Mouse (Mus musculus) 3T3-L1 (cell line): Measurements from ENCODE around the gene Upk2.
"Not testable (repeated sequence)": the region's sequence is repeated elsewhere in the genome, so short reads cannot be mapped to it uniquely, and the experiment has no call there.

Experiments
- DNase-seq: peaks from one replicate; pipeline ENCODE4 v3.0.0-alpha.2; 2015; ENCODE audit warnings: low read depth, low spot score

Upk2 gene

GRCm38 (mm10) chr9:44468224-44468623 lies 13.4 kb upstream of the Upk2 start:
- no peak for DNase-seq

GRCm38 (mm10) chr9:44461950-44462349 lies 7.2 kb upstream of the Upk2 start:
- no peak for DNase-seq

GRCm38 (mm10) chr9:44457035-44457742 lies 2.4 kb upstream of the Upk2 start:
- no peak for DNase-seq

DNA sequence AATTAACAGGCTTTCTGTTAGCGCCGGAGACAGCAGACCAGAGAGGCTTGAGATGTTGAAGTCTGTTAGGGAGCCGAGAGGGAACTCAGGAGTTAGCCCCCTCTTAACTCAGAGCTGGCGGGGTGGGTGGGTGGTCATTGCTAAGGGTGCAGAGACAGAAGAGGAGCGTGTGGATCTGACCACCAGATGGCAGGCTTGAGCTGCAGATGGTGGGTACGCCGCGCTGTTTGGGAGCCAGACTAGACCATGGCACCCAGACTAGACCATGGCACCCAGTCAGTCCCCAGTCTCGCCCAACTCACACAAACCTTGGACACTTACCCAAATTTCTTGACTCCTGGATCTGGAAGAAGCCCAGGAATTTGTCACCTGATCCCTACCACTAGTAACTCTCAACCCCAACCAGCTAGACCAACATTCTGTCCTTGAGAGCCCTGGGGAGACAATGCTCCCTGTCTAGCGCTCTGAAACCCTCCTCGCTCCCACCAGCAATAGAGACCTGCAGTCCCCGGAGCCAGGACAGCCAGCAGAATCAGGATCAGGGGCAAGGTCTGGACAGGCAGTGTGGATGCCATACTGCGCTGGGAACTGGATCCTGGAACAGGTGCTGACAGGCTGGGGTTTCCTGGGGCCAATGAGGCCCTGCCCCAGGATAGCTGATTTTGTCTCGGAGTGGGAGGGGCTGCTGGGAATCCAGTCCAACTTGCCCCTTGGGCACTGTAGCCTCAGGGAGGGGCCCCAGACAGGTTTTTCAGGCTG lies 465 bp downstream of the Upk2 start:
- peak; percentile 82 for DNase-seq

GRCm38 (mm10) chr9:44450387-44450786 lies 4.4 kb downstream of the Upk2 start:
- no peak for DNase-seq

- not testable (repeated sequence) for DNase-seq
These were observed 10.3 kb downstream of the Upk2 start for GRCm38 (mm10) chr9:44444402-44445025.

- no peak for DNase-seq
These were observed 13.8 kb downstream of the Upk2 start, which contains the start of gene Foxr1 for GRCm38 (mm10) chr9:44440961-44441360. Gene Foxr1 (minus strand): TSS chr9:44441136.

DNA sequence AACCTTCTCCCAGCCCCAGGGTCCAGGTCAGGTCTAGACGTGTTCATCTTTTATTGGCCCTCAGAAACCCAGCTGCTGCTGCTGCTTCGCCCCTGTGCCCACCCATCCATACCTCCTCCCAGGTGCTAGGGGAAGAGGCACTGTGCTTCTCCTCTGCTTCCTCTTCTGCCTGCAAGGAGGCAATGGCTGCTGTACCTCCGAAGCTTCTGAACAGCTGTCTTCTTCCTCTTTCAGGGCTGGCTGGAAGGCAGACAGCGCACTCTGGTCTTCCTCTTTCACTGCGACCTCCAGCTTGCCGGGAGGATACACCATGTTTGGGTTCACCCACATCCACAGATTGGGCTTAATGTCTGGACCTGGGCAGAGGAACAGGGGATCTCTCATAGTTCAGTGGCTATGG lies 19.0 kb downstream of the Upk2 start:
- no peak for DNase-seq

DNA sequence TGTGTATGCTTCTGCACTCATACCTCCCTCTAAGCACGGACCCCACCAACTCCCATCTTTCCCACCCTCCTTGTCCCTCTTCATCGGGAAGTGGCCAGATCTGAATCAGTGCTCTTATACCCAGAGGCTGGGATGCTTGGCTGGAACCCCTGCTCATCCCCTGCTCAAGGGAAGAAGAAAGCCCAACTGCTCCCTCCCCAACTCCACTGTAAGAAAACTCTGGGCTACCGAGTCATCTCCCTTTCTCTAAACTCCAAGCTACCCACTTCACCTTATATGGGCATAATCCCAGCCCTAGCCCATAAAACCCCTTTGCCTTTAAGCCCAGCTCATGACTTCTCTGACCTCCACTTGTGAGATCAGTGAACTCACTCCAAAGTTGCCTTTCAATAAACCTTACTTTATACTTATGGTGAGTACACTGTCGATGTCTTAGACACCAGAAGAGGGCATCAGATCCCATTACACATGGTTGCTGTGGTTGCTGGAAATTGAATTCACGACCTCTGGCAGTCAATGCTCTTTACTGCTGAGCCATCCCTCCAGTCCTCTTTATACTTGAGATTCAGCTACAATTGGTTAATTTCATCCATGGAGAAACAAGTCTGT lies 22.1 kb downstream of the Upk2 start:
- no peak for DNase-seq

- no peak for DNase-seq
These were observed 31.2 kb downstream of the Upk2 start for GRCm38 (mm10) chr9:44423576-44423975.

GRCm38 (mm10) chr9:44420280-44420898 lies 34.4 kb downstream of the Upk2 start:
- no peak for DNase-seq

GRCm38 (mm10) chr9:44419730-44420129 lies 35.0 kb downstream of the Upk2 start:
- not testable (repeated sequence) for DNase-seq

DNA sequence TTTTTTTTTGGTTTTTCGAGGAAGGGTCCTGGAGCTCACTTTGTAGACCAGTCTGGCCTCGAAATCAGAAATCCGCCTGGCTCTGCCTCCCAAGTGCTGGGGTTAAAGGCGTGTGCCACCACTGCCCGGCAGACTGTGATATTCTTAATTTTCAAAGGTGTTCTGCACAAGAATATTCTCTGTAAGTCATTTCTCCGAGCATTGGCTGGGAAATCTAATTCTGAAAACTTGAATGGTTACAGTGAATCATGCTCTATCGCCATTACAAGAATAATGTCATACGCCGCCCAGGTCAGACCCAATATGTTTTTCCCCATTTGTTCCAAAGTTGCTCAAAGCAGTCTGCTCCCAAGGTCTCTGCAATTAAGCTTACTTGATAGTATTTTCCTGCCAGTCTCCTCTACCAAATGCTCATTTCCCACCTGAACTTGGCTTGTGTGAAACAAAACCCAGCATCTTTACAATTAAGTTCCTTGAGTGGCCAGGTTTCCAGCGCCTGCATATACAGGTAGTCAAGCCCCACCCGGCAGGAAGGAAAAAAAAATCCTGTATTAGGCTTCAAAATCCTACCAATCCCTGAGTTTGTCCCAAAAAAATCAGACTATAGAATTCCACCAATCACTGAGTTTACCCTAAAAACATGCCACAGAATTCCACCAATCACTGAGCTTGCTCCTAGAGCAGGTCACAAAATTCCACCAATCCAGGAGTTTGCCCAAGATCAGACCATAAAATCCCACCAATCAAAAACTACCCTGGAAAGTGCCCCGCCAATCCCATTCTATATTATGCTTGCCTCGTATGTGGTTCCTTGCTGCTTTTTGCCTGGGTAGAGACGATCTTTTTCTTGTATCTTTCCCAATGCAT lies 36.0 kb downstream of the Upk2 start, which contains the start of gene Ccdc84:
Gene Ccdc84 (minus strand): TSS at position 51 of the 867 bp plus-strand sequence.
- DNase-seq = no peak

- peak; percentile 91 for DNase-seq
These were observed 36.8 kb downstream of the Upk2 start for GRCm38 (mm10) chr9:44417892-44418363.

DNA sequence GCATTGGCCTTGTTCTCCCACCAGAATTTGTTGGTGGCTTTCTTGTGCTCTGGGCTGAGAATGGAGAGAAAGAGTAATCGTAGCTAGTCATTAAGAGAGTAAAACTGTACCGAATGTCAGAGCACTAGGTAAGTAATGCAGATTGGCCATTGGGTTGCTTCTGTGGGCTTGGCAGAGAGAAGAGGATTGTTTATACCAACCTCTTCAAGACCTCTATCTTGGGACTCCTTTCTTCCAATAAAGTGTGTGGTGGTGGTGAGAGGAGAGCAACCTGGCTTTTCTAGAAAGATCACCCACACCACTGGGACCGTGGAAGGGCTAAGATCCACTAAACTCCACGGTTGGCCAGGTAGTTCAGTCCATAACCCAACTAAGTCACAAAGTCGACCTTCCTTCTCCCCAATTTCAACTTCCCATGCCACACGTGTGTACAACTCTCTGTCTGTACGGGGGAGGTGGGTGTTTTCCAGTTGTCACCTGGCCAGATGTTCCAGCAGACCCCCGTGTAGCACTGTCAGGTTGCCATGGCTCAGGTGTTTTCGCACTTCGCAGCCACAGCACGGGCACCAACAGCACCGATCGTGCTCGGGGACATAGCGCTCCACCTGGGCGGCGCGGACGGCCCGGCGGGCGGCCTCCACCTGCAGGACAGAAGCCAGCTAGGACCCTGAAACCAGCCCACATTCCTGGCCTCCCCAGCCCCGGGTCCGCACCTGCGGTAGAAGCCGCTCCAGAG lies 37.5 kb downstream of the Upk2 start:
- DNase-seq = no peak

GRCm38 (mm10) chr9:44412781-44413180 lies 42.0 kb downstream of the Upk2 start:
- DNase-seq = no peak

GRCm38 (mm10) chr9:44412306-44412705 lies 42.5 kb downstream of the Upk2 start:
- DNase-seq = no peak

DNA sequence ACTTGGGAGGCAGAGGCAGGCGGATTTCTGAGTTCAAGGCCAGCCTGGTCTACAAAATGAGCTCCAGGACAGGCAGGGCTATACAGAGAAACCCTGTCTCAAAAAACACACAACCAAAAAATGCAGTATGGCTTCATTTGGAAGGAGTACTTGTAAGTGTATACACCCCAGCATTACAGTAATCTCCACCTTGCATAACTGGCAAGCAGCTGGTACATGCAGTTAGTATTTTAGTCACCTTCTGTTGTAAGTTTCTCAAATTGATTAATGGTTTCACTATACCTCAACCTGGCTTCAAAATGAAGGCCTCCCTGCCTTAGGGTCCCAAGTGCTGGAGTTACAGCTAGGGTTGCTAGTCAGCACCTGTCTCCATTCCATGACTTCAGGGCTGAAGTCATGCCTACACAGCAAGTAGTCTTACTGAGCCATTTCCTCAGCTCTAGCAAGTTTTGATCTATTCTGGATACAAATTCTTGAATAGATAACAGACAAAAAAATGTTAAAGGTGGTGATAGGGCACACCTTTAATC lies 43.1 kb downstream of the Upk2 start:
- no peak for DNase-seq

DNA sequence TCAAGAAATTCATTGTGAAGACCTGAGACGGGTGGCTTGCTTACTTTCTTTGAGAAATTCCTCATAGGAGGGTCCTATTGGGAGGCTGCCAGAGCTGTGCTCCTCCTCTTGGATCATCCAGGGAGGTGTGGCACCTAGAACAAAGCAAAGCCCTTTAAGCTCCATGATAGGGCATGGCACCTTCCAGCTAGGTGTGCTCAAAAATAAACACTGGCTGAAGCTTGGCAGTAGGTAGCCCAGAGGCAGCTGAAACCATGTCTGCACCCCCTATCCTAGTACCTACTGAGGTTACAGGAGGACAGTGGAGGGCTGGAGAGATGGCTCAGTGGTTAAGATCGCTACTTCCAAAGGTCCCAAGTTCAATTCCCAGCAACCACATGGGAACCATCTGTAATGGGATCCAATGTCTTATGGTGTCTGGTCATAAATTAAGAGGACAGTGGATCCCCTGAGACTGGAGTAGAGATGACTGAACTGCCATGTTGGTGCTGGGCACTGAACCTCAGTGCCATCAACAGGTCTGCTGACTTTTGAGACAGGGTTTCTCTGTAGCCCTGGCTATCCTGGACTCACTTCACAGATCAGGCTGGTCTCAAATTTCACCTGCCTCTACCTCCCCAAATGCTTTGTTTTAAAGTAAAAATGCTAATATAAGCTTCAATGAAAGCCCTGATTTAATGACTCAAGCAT lies 44.0 kb downstream of the Upk2 start:
- DNase-seq = no peak
